Mouse (Mus musculus) spleen, adult 2 months (tissue): ENCODE data around the gene Frrs1.

Source experiments
- CTCF ChIP-seq: fragments of 200-500 bp; IDR thresholded peaks from 2 replicates; pipeline ENCODE4 v1.5.1; 2011; ENCODE audit warnings: mild to moderate bottlenecking, inconsistent platforms; ENCODE audit not compliant: insufficient read depth, insufficient read length, insufficient replicate concordance; ENCODE audit errors: extremely low read depth
- POLR2A ChIP-seq: fragments of 200-500 bp; IDR thresholded peaks from 2 replicates; pipeline ENCODE4 v1.6.1; 2011; ENCODE audit warnings: low read depth, low read length, inconsistent platforms

DNA sequence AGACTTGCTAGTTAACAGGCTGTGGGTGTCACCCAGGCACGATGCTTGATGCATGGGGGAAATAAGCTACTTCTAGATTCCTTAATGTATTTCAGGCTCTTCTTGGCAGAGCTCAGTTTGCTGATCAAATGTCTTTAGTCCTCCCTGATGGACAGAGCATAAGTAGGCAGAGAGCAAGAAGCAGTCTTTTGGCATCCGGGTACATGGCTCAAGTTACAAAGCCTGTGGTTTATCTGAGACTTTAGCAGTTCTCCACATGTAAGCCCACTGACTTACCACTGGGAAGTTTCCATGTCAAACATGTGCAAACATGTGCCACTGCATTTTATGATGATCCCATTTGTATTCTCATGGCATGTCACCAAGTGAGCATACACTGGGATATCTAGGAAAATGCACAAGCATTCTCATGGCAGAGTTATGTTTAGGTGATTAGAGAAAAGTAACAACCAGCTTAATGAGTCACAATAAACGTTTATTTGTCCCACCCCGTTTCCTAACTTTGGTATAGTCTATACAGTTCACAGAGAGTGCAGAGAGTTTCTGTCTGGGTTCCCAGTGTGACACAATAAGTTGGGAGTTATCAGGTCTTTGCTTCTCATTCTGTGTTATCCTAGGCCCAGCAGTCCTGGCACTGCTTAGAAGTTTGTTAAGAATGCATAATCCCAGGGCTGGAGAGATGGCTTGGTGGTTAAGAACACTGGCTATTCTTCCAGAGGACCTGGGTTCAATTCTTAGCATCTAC is 32.6 kb upstream of the Frrs1 start:
- TF ChIP-seq CTCF (no peak), POLR2A (no peak)
